Mouse (Mus musculus) ES-CJ7 (cell line): ENCODE results near the gene Snw1.
A peak's percentile ranks its signal among the peaks of the same experiment; 100 is the strongest.
"Not testable (repeated sequence)": the region's sequence is repeated elsewhere in the genome, so short reads cannot be mapped to it uniquely, and the experiment has no call there.

ENCODE experiments used
- DNase-seq: peaks from one replicate; pipeline ENCODE4 v3.0.0; 2011; ENCODE audit warnings: low read depth, low spot score

Gene Snw1

DNA sequence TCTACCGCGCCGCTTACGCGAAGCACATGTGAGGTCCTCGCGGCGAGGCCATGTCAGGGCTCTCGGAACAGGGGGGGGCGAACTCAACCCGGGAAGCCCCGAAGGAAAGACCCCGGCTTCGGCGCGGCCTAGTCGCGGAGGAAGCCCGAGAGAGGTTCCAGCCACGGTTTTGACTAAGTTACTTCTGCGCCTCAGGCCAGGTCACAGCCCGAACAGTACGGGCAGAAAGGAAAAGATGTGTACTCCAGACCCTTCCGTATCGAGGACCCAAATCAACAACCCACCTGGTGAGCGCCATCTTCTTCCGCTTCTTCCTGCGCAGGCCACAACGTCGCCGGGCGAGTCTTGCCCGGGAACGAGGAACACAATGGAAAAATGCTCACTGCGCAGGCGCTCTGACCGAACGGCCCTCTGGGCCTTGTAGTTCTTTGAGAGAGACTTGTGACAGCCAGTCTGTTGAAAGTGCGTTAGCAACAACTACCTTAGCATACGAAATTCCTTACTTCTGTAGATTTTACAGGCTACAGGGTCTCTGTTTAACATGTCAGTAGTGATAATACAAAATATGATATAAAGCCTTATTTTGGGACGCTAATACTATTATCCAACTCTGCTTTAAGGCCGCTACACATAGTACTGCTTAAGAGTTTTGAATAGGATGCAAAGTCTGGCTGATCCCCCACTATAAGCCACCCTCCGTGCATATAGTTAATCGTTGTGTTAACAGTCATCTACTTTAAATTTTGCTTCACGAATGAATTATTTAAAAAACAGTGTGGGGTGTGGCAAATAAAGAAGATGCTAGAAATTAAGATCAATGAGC is at the start of gene Snw1:
Gene Snw1, minus strand, starts transcription at position 311 of the 823 bp plus-strand sequence.
- DNase-seq, result peak; percentile 97

GRCm38 (mm10) chr12:87519616-87520015 is 47.5 kb upstream of the Snw1 start:
- DNase-seq, result not testable (repeated sequence)

DNA sequence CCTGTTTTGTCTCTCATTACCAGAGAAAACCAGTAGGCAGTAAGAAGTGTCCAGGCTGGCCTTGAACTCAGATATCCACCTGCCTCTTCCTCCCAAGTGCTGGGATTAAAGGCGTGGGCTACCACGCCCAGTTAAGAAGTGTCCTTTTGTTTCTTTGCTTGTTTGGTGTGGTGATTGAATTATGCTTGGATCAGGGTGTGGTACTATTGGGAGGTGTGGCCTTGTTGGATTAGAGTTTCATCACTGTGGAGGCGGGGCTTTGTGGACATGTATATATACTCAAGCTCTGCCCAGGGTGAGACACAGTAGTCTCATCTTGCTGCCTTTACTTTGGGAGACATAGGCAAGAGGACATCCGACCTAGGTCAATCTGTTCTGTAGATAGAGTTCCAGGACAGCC is 41.9 kb upstream of the Snw1 start, which contains the start of gene Gm8300:
Gene Gm8300, plus strand, starts transcription at position 301 of the 400 bp plus-strand sequence.
- DNase-seq, result not testable (repeated sequence)

- DNase-seq, result not testable (repeated sequence)
These were observed 22.3 kb upstream of the Snw1 start, which contains the start of gene Gm5788 for GRCm38 (mm10) chr12:87494421-87494820. Gm5788 (plus strand) TSS chr12:87494721.

DNA sequence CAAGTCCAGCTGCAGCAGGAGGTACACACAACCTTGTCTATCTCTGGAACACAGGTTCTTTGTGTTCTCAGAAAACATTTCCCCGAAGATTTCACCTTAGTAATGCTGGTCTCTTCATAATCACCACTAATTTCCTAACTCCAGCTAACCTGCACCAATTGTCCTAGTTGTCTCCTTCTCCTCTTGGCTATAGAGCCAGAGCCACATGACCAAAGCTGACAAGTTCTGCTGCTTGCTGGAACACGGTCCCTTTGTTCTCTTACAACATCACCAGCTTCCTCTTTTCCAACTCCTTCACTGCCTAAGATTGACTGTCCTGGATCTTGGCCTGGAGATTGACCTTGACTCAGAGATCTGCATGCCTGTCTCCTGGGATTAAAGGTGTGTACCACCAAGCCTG is 16.6 kb upstream of the Snw1 start:
- DNase-seq, result not testable (repeated sequence)

- DNase-seq, result not testable (repeated sequence)
These were observed 10.4 kb upstream of the Snw1 start for GRCm38 (mm10) chr12:87482482-87482881.

DNA sequence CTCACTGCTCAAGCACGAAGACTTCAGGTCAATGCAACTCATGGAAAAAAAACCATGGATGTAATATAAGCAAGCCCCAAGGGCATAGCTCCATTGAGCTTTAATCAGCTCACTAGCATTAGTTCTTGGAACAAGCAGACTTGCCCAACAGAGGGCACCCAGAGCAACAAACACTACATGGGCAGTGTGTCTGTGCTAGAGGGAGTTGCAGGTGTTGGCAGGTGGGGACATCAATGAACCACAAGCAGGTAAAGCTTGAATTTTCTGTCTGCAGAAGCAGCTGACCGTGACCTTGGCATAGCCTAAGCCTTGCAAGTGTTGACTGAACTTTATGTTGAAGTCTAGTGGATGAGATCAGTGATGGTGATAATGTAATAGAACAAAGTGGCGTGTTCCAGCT is 2.7 kb upstream of the Snw1 start:
- DNase-seq, result peak; percentile 18

- DNase-seq, result no peak
These were observed 582 bp downstream of the Snw1 start for GRCm38 (mm10) chr12:87471421-87471963.

DNA sequence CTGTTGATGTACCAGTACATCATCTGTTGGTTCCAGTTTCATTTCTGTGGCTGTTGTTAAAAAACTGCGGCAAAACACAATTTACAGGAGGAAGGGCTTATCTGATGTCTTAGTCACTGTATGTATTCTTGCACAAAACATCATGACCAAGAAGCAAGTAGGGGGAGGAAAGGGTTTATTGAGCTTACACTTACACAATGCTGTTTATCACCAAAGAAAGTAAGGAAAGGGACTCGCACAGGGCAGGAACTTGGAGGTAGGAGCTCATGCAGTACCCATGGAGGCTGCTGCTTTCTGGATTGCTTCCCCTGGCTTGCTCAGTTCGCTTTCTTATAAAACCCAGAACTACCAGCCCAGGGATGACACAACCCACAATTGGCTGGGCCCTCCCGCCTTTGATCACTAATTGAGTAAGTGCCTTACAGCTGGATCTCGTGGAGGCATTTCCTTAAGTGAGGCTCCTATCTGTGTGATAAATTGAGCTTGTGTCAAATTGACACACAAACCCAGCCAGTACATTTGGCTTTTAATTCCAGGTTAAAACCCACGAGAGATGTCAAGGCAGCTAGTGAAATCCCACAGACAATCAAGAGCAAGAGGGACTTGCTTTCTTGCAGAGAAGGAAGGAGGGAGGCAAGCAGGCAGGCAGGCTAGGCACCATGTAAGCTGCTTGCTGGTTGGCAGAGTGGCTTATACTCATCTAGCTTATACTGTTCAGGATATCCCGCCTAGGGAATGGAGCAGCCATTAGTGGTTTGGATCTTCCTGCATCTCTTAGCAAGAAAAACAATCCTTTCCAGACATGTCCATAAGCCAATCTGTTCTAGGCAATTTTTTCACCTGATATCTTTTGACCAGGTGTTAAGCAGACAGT is 1.6 kb downstream of the Snw1 start:
- DNase-seq, result no peak

DNA sequence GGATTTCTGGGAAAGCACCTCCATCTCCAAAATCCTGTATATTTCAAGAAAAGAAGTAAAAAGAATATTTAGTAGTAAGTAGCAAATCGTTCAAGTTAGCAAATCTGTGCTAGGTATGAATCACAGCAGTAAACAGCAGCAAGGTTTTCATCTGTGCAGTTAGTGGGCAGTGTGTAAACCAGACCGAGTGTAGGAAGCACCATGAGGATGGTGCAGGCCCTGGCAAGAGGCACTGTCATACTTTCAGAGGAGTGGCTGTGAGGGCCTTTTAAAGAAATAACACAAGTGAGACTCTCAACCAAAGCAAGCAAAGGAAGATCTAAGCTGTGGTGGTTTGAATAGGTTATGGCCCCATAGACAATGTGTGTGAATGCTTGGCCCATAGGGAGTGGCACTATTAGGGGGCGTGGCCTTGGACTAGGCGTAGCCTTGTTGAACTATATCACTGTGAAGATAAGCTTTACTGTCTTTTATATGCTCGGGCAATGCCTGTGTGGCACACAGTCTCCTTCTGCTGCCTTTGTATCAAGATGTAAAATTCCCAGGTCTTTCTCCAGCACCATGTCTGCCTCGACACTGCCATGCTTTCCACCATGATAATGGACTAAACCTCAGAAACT is 7.3 kb downstream of the Snw1 start:
- DNase-seq, result peak; percentile 34

- no peak for DNase-seq
These were observed 22.6 kb downstream of the Snw1 start for GRCm38 (mm10) chr12:87449456-87449855.

DNA sequence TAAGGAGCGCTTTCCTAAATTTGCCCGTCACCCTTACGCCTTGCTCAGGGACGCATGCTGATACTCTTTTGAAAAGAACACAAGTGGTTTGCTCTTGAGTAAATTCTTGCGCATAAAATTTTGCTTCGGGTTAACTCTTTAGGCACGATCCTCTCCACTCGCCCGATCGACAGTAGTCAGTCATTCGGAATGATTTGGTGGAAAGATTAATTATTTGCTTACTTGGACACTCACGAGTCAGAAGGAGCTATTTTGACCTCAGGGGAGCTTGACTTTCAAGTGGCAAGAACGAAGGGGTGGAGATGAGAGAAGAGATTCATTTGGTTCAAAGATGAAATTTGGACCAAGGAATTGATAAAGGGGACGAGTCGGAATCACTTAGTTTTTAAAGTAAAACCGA is 27.9 kb downstream of the Snw1 start:
- no peak for DNase-seq

DNA sequence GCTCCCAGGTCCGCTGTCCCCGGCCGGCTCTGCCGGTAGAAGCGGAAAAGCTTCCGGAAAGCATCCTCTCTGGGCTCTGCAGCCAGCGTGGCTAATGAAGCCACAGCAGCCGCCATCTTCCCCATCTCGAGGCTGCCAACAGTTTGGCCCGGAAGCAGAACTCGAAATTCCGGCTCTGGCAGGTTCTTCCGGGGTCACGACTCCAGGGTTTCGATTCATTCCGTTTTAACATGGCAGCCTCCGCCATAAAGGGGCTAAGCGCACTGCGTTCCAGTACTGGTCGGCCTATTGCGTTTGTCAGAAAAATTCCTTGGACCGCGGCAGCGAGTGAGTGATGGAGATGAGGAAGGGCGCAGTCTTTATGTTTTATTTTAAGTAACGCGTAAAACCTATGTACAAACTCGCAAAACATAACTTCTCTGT is 28.4 kb downstream of the Snw1 start, which contains the start of the genes Slirp and Alkbh1:
Gene Slirp, plus strand, starts transcription at position 197 of the 423 bp plus-strand sequence.
Gene Alkbh1, minus strand, starts transcription at position 318 of the 423 bp plus-strand sequence.
- DNase-seq, result peak; percentile 89

- DNase-seq, result peak; percentile 26
These were observed 28.9 kb downstream of the Snw1 start for GRCm38 (mm10) chr12:87443115-87443699.

DNA sequence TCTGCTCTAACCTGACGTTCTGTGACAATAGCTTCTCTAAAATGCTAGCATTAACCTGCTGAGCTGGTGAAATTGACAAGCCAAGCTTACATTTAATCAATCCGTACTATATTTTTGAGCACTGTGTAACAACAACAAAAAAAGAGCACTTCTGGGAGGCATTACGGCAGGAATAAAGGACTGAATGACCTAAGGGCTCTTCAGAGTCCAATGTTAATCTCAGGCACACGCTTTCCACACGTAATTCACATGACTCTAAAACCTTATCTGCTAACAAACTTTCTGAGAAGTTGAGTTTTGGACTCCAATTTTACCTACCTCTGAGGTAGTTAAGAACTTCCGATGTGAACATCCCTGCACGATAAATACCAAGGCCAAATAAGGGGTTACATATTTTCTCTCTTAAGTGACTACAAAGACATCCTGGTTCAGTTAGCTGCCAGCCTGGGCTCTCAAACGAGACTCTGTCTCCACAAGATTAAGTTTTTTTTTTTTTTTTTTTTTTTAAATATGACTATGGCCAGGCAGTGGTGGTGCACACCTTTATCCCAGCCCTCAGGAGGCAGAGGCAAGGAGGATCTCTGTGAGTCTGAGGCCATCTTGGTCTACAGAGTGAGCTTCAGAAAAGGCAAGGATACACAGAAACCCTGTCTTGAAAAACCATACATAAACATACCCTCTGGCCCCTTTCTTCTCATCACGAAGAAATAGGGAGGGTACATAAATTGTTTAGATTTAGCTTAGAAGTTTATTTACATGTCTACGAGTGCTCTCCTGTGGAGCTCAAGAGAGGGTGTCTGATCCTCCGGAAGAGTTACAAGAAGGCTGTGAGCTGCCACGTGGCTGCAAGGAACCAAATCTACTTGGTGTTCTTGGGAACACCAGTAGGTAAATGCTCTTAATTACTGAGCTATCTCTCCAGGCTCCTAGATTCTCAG is 29.6 kb downstream of the Snw1 start:
- DNase-seq, result peak; percentile 67

DNA sequence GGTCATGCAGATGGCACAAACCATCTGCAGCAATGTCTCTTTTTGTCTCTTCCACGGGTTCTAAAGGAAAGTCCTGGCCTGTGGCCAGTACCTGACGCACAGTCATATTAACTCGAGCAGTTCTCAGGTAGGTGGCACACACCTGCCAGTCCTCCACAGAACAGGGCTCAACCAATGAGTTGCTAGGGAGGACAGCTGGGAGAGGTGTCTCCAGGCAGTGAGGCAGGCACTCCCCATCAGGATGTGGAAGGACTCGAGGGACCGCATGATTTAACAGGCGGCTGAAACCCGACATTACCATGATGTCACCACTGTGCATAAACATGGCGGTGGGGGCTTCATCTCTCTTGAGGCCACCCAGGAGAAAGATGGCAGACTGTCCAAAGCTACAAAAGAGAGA is 43.2 kb downstream of the Snw1 start:
- DNase-seq, result no peak

GRCm38 (mm10) chr12:87428295-87428694 is 43.8 kb downstream of the Snw1 start:
- DNase-seq, result no peak

GRCm38 (mm10) chr12:87426354-87427031 is 45.6 kb downstream of the Snw1 start:
- DNase-seq, result no peak

DNA sequence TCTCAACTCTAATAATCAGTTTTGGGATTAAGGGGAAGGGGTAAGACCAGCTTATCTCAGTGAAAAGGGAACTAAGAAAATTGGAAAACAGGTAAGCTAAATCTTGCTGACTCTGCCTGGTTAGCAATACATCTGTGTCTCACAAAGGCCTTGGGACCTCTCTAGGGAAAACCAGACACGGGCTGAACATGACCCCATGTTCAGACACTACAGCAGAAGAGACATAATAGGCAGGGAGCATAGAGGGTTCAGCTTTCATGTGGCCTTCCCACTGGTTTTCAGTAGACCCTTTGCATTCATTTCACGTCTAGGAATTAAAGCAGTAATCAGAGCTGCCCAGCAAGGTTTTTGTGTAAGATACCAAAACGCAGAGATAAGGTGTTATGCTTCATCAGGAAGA is 47.6 kb downstream of the Snw1 start:
- DNase-seq, result no peak
